Mouse (Mus musculus) hindbrain, embryonic 14.5 days (tissue): Measurements from ENCODE around the gene Bfsp2. TPM values are rescaled to one million over a fixed set of nuclear protein-coding genes. Genes with fewer than 3 reads are reported as not detected.

Experiments
- ATAC-seq: fragments of 200-750 bp; cut with Nextera tagmentation; 2 replicates; pipeline ENCODE4 v1.8.0; 2017; ENCODE audit warnings: moderate number of reproducible peaks, mild to moderate bottlenecking, moderate TSS enrichment, moderate library complexity; ENCODE audit not compliant: low FRiP score
- DNase-seq: peaks from one replicate; pipeline ENCODE4 v3.0.0-alpha.2; 2015; ENCODE audit warnings: low spot score
- H3K27ac ChIP-seq: fragments of 300-500 bp; sonication (generic); 2 replicates; pipeline ENCODE4 v1.5.1; 2014; ENCODE audit warnings: mild to moderate bottlenecking, moderate library complexity
- H3K27me3 ChIP-seq: fragments of 300-500 bp; sonication (generic); 2 replicates; pipeline ENCODE4 v1.6.1; 2014; ENCODE audit warnings: mild to moderate bottlenecking, low read length, mixed read lengths; ENCODE audit not compliant: control insufficient read depth, insufficient read depth
- H3K36me3 ChIP-seq: fragments of 300-500 bp; sonication (generic); replicated peaks from 2 replicates; pipeline ENCODE4 v1.6.1; 2014; ENCODE audit not compliant: control insufficient read depth, insufficient read depth
- H3K4me1 ChIP-seq: fragments of 300-500 bp; sonication (generic); replicated peaks from 2 replicates; pipeline ENCODE4 v1.6.1; 2014; ENCODE audit warnings: antibody characterized with exemption, low read length, mixed read lengths; ENCODE audit not compliant: control insufficient read depth, insufficient read depth
- H3K4me2 ChIP-seq: fragments of 300-500 bp; sonication (generic); replicated peaks from 2 replicates; pipeline ENCODE4 v1.6.1; 2014; ENCODE audit warnings: mild to moderate bottlenecking, moderate library complexity
- H3K4me3 ChIP-seq: fragments of 300-500 bp; sonication (generic); replicated peaks from 2 replicates; pipeline ENCODE4 v1.5.1; 2014; ENCODE audit warnings: mild to moderate bottlenecking, low read length
- H3K9ac ChIP-seq: fragments of 300-500 bp; sonication (generic); 2 replicates; pipeline ENCODE4 v1.6.1; 2014
- H3K9me3 ChIP-seq: fragments of 300-500 bp; sonication (generic); 2 replicates; pipeline ENCODE4 v1.6.1; 2016; ENCODE audit warnings: low read length; ENCODE audit not compliant: control insufficient read depth
- WGBS: fragments of 180-500 bp; shearing (Covaris S2); extraction: QIAGEN DNeasy Blood & Tissue Kit; methylation state at CpG from one replicate; pipeline ENCODE4 v1.1.7; 2014; 5-methylcytosine and 5-hydroxymethylcytosine counted together
- polyA plus RNA-seq: library from polyadenylated mRNA; unstranded; fragments of >200 nt; fragmentation: Nextera tagmentation; extraction: Ambion mirVana; gene quantifications from 2 replicates; pipeline ENCODE4 v1.2.1, GENCODE M21; 2014

Bfsp2 gene
- polyA plus RNA-seq, 1 experiment from 2014 or later, result 4.1 TPM

DNA sequence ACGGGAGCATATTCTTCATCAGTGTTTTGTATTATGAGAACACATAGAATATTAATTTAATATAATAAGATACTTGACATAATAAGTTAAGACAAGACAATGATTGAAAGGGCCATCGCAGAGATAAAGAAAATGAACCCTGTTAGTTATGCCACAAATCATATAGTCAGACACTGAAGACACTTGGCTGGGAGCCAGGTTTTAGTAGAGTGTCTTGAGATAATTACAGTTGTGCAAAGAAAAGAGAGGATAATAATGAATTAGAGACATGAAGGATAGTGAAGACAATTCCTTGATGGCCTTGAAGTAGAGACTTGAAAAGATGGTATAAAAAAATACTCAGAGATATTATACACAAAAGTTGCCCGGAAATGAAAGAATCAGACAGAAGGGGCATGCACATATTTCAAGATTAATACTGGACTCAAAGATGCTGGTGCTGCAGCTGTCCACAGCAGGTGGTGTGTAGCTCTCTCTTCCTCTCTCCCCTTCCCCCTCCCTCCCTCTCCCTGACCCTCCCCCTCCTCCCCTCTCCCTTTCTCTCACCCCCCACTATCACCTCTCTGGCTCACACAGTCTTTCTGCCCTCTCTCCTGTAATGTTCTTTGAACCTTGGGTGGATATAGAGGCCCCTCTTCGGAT is 72.0 kb downstream of the Bfsp2 start:
- Histone ChIP-seq H3K9ac (no peak overlapping the region), H3K27me3 (no peaks in the 10 kb centered on the region), H3K4me3 (no peak overlapping the region), H3K36me3 (no peaks in the 10 kb centered on the region), H3K9me3 (no peaks in the 10 kb centered on the region), H3K4me1 (peaks cover 8% of the 10 kb centered on the region; the same call in 1 of the 2 replicates), H3K4me2 (no peak overlapping the region), H3K27ac (peak overlapping the region; percentile 61; the same call in 1 of the 2 replicates)
- ATAC-seq (no peak), DNase-seq (peak; percentile 65)
- 35% methylated on average over 4 of the region's 4 CpGs for whole genome bisulfite sequencing

DNA sequence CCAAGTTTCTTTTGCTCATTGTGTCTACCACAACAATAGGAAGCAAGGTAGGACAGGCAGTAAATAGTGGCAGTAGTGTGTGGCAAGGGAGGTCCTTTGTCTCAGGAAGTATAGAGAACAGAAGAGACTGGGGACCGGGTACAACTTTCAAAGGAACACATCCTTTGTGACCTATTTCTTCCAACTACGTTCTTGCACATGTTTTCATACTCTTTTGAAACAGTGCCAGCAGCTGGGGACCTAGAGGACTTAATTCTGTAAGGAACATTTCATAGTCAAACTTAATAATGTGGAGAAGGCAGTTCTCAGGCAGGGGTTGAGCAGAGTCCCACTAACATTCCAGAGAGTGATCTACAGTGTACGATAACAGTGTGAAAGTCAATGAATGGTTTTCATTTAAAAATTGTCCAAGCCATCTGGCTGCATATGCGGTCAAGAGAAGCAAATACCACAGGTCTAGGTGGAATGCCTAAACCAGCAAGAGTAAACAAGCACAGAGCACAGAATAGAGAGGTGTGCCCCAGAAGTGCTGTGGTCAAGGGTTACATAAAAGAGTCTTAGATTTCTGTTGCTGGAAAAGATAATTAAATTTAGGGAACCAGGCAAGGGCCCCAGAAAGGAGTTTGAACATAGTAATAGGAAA is 76.8 kb downstream of the Bfsp2 start:
- ATAC-seq, result no peak
- DNase-seq, result no peak
- WGBS, result 76% methylated on average over 4 of the region's 4 CpGs
- peaks cover 6% of the 10 kb centered on the region; the same call in 1 of the 2 replicates for H3K4me1 ChIP-seq
- no peaks in the 10 kb centered on the region for H3K36me3 ChIP-seq
- H3K27ac ChIP-seq, result no peak overlapping the region
- H3K9ac ChIP-seq, result no peak overlapping the region
- H3K4me3 ChIP-seq, result no peak overlapping the region
- no peaks in the 10 kb centered on the region for H3K9me3 ChIP-seq
- no peaks in the 10 kb centered on the region for H3K27me3 ChIP-seq
- H3K4me2 ChIP-seq, result no peak overlapping the region

DNA sequence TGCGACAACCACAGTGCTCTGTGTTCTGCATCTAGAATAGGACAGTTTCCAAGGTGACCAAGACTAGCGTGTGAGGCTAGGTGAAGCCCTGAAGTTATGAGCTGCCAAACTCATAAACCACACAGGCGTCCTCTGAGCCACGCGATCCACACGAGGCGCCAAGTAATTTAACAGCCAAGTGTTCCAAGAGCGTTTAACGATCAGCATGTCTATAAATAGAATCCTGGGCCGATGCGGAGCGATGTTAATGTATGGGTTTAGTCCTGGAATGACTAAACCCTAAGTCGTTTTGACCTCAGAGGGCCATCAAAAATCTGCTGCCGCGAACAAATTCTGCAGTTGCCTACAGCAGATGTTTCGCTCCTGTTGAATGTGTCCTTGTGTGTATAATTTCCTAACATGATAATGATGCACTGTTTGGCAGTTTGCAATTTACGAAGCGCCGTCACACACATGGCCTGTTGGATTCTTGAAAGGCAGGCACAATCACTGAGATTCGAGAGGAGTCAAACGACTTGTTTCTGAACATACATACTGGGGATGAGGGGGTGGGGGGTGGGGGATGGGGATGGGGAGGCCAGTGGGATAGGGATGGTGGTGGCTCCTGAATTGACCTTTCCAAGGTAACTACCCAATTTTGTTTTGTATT is 81.6 kb downstream of the Bfsp2 start:
- Histone ChIP-seq H3K4me2 (no peak overlapping the region), H3K4me3 (no peak overlapping the region), H3K9me3 (no peaks in the 10 kb centered on the region), H3K4me1 (0 out of 2 replicates have a peak, but pooled peaks cover 4% of the 10 kb centered on the region), H3K27ac (no peak overlapping the region; the same call in 1 of the 2 replicates), H3K9ac (no peak overlapping the region), H3K36me3 (no peaks in the 10 kb centered on the region), H3K27me3 (no peaks in the 10 kb centered on the region)
- ATAC-seq (peak; percentile 31; the same call in 1 of the 2 replicates), DNase-seq (no peak)
- WGBS, result 67% methylated on average over 21 of the region's 21 CpGs

DNA sequence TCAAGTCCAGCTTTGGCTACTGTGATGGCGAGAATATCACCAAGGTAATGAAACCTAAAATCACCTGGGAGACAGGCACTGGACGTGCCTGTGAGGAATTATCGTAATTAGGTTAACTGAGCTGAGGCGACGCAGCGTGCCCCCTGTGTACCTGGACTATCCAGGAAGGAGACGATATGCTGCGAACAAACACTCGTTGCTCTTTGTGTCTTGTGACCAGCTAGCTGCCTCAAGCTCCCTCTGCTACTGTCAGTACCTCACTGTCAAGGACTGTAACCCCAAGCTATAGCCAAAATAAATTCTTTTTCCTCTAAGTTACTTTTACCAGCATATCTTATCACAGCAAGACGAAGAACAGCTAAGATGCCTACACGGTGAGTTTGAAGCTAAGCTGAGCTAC is 87.0 kb downstream of the Bfsp2 start:
- Histone ChIP-seq H3K27me3 (no peaks in the 10 kb centered on the region), H3K9me3 (no peaks in the 10 kb centered on the region), H3K27ac (no peak overlapping the region), H3K36me3 (no peaks in the 10 kb centered on the region), H3K4me1 (no peaks in the 10 kb centered on the region), H3K9ac (no peak overlapping the region), H3K4me2 (no peak overlapping the region), H3K4me3 (no peak overlapping the region)
- DNase-seq, result no peak
- WGBS, result 91% methylated on average over 11 of the region's 11 CpGs
- ATAC-seq, result no peak

DNA sequence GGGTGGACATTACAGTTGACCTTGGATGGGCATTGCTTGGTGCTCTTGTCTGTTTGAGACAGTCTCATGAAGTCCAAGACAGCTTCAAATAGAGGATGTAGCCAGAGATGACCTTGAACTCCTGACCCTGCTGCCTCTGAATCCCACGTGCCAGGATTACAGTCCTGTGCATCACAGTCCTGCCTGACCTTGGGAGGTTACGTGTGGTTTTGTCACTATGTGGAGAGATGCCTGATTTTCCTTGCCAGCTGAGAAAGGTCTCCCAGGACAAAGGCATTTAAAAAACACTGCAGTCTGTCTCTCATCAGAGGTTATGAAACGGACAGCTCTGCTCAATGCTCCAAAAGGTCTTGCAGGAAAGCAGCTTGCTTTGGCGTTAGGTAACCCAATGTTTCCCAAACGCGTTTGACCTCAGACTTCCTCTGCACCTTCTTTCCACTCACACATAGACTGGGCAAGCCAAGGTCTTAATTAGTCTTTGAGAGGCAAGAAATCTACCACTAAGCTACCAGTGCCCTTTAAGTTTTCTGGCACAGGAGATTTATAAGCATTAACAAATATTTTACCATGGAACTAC is 88.3 kb downstream of the Bfsp2 start:
- Histone ChIP-seq H3K27me3 (no peaks in the 10 kb centered on the region), H3K4me2 (no peak overlapping the region), H3K27ac (no peak overlapping the region), H3K9me3 (no peaks in the 10 kb centered on the region), H3K4me1 (no peaks in the 10 kb centered on the region), H3K4me3 (no peak overlapping the region), H3K9ac (no peak overlapping the region), H3K36me3 (no peaks in the 10 kb centered on the region)
- no peak for DNase-seq
- WGBS, result 68% methylated on average over 6 of the region's 6 CpGs
- ATAC-seq, result no peak

DNA sequence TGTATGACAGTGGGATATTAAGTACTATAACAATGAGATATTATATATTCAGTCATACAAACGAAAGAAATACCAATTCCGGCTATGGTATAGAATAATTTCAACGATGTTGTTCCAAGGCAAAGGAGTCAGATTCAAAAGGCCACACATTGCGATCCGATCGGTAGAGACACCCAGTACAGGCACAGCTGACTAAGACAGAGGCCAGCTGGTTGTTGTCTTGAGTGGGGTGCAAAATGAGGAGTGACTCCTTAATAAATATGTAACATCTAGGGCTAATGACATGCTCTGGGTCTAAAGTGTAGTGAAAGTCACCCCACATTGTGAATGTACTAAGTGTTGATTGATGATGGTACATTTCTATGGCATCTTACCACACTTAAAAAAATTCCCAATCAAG is 91.0 kb downstream of the Bfsp2 start:
- WGBS, result 94% methylated on average over 6 of the region's 6 CpGs
- H3K9me3 ChIP-seq, result no peaks in the 10 kb centered on the region
- no peak for ATAC-seq

DNA sequence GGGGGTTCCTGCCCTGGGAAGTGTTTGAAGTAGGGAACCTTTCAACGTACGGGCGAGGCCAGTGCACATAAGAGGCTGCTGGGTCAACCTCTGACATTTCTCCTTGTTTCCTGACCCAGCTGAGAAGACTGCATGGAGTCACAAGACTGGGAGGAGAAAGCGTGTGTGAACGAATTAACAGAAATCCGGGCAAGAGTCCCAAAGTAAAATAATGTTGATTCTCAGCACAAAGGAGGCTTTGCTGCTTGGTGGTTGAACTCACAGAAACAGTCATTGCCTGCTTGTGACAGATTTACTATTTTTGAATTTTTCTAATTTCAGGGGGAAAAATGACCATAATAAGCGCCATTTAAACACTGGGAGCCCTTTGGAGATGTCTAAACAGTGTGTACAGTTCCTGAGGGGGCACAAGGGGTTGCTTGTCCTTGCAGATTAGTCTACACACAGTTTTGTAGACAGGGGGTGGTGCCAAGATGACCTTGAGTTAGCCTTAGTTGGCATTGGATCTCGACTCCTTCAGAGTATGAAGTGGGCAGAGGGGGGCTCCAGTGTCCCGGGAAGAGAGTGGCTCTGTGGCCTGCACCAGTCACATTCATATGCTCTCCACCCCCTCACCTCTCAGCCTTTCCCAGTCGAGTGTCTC is 93.1 kb downstream of the Bfsp2 start:
- no peaks in the 10 kb centered on the region for H3K36me3 ChIP-seq
- H3K4me2 ChIP-seq, result no peak overlapping the region
- ATAC-seq, result no peak
- H3K27me3 ChIP-seq, result no peaks in the 10 kb centered on the region
- no peak overlapping the region for H3K27ac ChIP-seq
- H3K9me3 ChIP-seq, result no peaks in the 10 kb centered on the region
- H3K9ac ChIP-seq, result no peak overlapping the region
- DNase-seq, result no peak
- H3K4me1 ChIP-seq, result no peaks in the 10 kb centered on the region
- WGBS, result 71% methylated on average over 10 of the region's 10 CpGs
- no peak overlapping the region for H3K4me3 ChIP-seq

More for the DNA sequence above, 91.0 kb downstream of the Bfsp2 start:
- Histone ChIP-seq H3K4me1 (no peaks in the 10 kb centered on the region), H3K4me2 (no peak overlapping the region), H3K27me3 (no peaks in the 10 kb centered on the region), H3K4me3 (no peak overlapping the region), H3K36me3 (no peaks in the 10 kb centered on the region), H3K27ac (no peak overlapping the region), H3K9ac (no peak overlapping the region)
- DNase-seq, result no peak

DNA sequence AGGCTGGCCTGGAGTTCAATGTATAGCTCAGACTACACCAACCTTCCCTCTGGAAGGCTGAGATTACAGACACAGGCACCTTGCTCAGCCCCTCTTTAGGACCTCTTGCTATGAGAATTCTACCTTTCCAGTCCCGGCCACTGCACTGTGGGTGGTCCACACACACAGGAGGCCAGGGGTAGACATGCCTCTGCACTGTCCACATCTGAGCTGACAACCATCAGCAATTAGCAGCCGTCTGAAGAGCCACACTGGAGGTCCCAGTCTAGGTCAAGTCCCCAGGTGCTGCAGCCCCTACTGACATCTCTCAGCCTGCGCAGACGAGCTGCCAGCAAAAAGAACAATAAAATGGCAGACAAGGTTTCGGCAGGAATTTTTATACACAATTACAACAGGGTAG is 93.6 kb downstream of the Bfsp2 start:
- Histone ChIP-seq H3K4me3 (no peak overlapping the region), H3K9ac (no peak overlapping the region), H3K4me2 (no peak overlapping the region), H3K27me3 (no peaks in the 10 kb centered on the region), H3K36me3 (no peaks in the 10 kb centered on the region), H3K27ac (no peak overlapping the region), H3K4me1 (no peaks in the 10 kb centered on the region), H3K9me3 (no peaks in the 10 kb centered on the region)
- WGBS, result 46% methylated on average over 5 of the region's 5 CpGs
- no peak for DNase-seq
- ATAC-seq, result no peak

DNA sequence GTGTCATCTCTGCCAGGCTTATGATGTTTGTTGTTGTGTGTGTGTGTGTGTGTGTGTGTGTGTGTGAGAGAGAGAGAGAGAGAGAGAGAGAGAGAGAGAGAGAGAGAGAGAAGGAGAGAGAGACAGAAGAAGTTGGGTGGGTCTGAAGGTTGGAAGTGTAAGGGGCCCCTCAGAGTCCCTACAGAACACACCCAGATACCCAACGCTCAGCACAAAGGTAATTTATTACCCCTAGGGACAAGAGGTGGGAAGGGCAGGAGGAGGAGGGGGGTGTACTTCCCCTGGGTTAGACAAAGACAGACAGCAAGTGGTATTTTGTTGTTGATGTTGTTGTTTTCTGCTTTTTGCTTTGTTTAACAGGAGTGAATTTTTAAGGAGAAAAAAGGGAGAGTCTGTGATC is 94.6 kb downstream of the Bfsp2 start:
- Histone ChIP-seq H3K27ac (no peak overlapping the region), H3K36me3 (no peaks in the 10 kb centered on the region), H3K27me3 (no peaks in the 10 kb centered on the region), H3K4me2 (no peak overlapping the region), H3K4me3 (no peak overlapping the region), H3K9me3 (no peaks in the 10 kb centered on the region), H3K9ac (no peak overlapping the region), H3K4me1 (no peaks in the 10 kb centered on the region)
- DNase-seq (no peak), ATAC-seq (no peak)
- 25% methylated on average over 1 of the region's 1 CpGs for WGBS
